Mouse (Mus musculus) forelimb bud, embryonic 11.5 days (tissue): ENCODE results near the gene Sema4a.
A peak's percentile ranks its signal among the peaks of the same experiment; 100 is the strongest.

Source experiments
- DNase-seq: peaks from one replicate; pipeline ENCODE4 v3.0.0-alpha.2; 2012; ENCODE audit warnings: low read depth, low spot score

Sema4a gene

GRCm38 (mm10) chr3:88427342-88427905 lies 33.6 kb downstream of the Sema4a start:
- DNase-seq: no peak

- DNase-seq: no peak
These were observed 35.1 kb downstream of the Sema4a start for GRCm38 (mm10) chr3:88425708-88426420.

DNA sequence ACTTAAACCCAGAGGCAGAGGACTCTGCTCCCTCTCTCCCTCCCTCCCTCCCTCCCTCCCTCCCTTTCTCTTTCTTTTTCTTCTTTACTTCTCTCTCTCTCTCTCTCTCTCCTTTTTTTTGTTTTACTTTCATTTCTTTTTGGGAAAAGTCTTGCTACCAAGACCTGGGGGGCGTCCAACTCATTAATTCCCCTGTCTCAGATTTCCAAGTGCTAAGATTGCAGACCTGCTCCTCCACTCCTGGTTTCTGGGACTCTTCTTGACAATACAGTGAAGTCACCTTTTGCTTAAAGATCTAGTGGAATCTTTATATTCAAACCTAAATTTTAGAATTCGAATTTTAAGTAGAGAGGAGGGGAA lies 35.7 kb downstream of the Sema4a start:
- DNase-seq: no peak

GRCm38 (mm10) chr3:88424605-88425329 lies 36.2 kb downstream of the Sema4a start, which contains the start of gene Slc25a44:
Gene Slc25a44 (minus strand): TSS chr3:88425139.
- DNase-seq: peak; percentile 97

- DNase-seq: no peak
These were observed 38.8 kb downstream of the Sema4a start for GRCm38 (mm10) chr3:88422020-88422720.

DNA sequence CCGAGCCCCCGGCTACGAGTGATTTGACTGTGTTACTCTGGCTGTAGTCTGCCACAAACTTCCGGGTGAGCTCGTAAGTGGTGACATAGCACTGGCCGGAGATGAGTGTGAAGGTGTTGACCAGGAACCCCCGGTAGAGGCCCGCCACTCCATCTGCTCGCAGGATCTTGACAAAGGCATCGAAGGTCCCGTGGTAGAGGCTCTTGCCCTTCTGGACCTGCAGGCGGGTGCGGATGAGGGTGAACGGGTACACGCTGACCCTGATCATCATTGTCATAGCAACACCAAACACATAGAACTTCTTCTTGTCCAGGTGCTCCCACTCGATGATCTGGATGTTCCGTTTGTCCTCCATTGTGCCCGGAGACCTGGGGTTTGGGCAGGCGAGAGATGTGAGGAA lies 40.2 kb downstream of the Sema4a start:
- no peak for DNase-seq

- no peak for DNase-seq
These were observed 43.0 kb downstream of the Sema4a start for GRCm38 (mm10) chr3:88418016-88418415.

DNA sequence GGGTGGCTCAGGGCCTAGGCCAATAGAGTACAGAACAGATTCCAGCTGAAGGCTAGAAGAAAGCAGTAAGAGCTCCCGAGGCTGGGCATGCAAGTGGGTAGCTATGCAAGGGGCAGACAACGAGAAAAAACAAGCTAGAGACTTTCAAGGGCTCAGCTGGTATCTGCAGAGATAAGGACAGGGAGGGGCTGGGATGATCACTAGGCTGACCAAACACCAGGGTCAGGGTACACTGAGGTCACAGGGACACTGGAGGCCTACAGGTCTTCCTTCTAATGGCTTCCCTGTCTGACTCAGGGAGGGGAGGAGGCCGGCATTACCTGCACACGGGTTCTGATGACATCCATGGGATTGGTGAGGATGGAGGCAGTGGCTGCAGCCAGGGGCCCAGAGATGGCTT lies 45.3 kb downstream of the Sema4a start:
- no peak for DNase-seq

DNA sequence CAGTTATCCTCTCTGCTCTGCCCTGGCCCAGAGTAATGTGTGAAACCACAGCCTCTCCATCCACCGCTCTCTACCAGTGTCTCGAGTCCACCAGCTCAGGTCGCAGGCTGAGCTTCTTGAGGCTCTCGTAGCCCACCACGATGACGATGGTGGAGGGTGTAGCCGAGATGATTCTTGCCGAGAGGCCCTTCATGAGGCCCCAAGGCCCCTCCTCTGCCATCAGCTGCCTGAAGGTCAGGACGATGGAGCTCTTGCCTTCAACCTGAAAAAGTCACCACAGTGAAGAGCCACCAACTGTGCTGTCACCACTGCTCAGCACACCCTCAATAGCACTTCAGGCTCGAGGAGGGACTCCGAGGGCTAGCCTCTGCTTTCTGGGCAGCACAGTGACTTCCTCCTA lies 48.3 kb downstream of the Sema4a start:
- DNase-seq: no peak

- DNase-seq: no peak
These were observed 49.3 kb downstream of the Sema4a start for GRCm38 (mm10) chr3:88411681-88412080.

GRCm38 (mm10) chr3:88410645-88411031 lies 50.3 kb downstream of the Sema4a start:
- no peak for DNase-seq

DNA sequence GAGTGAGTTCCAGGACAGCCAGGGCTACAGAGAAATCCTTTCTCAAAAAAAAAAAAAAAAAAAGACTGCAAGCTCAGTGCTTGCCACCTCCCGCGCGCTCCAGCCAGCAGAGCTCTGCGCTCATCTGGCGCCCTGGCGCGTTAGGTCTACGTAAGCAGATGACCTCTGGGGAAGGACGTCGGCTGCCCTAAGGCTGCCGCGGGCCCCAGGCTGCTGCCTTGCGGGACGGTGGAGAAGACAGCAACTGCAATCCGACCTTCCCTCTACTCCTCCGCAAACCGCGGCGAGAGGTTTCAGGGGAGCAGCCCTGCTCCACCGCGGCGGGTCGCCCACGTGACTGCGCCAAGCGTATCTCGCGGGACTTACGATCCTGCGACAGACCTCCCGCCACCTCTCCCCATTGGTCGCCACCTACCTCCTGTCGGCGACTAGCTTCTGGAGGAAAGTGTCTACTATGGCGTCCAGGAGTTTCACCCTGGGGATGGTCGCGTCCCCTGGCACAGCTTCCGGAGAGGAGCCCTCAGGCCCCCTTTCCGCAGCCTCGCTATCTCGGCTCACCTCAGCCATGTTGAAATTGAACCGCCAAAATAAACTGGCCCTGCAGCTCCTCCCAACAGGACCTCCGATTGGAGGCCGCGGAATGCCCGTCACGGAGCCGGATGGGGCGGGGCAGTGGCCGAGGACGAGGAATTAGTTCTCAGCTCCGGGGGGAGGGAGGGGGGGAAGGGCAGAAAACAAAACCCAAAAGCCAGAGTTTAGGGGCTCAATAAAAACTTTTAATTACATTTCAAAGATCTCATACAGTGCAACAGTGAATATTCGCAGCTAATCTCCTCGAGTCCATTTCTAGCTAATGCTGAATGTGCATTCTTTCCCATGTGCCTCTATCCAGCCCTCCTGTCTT lies 51.0 kb downstream of the Sema4a start, which contains the start of gene Pmf1:
Gene Pmf1 (minus strand): TSS at position 591 of the 904 bp plus-strand sequence.
- peak; percentile 92 for DNase-seq

GRCm38 (mm10) chr3:88408953-88409352 lies 52.0 kb downstream of the Sema4a start:
- no peak for DNase-seq

- DNase-seq: no peak
These were observed 53.5 kb downstream of the Sema4a start for GRCm38 (mm10) chr3:88407529-88407928.

- DNase-seq: peak; percentile 89
These were observed 53.9 kb downstream of the Sema4a start for GRCm38 (mm10) chr3:88407090-88407489.

DNA sequence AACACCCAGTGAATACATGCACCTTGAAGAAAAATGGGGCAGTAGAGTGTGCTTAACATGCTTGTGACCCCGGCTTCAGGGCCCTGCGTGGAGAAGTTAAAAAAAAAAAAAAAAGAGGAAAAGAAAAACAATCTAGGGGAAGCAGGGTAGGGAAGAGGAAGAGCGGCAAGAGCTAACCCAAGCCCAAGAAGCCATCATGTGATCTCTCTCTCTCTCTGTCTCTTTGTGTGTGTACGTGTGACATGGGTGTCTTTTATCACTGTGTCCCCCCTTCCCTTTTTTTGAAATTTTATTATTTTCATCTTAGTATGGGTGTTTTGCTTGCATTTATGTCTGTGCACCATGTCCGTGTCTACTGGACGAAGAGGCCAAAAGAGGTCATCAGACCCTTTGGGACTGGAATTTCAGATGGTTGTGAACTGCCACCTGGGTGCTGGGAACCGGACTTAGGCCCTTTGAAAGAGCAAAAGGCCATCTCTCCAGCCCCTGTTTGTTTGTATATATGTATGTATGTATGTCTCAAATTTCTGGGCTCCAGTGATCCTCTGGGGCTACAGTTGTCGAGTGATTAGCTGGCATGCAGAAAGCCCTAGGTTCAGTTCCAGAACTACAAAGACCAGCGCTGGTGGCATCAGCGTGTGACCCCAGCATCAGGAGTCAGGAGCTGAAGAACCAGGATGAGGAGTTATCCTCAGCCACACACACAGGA lies 57.3 kb downstream of the Sema4a start:
- no peak for DNase-seq

DNA sequence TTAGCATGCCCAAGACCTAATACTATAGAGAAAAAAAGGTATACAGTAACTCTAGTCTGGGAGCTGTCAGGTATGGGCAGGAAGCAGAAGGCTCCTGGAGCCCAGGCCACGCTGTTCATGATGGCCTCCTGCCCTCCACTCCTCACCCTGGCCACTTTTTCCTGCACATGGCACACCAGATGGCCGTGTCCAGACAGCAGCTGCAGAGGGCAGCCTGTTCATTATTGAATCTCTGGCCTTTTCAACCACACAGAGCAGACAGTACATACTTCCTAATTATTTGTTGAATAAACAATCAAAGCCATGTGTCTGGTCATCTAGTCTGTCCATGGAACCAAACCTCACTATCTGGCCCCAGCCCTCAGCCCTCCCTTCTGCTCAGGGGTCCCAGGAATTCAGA lies 62.3 kb downstream of the Sema4a start:
- DNase-seq: no peak

GRCm38 (mm10) chr3:88395742-88396141 lies 65.2 kb downstream of the Sema4a start:
- no peak for DNase-seq

DNA sequence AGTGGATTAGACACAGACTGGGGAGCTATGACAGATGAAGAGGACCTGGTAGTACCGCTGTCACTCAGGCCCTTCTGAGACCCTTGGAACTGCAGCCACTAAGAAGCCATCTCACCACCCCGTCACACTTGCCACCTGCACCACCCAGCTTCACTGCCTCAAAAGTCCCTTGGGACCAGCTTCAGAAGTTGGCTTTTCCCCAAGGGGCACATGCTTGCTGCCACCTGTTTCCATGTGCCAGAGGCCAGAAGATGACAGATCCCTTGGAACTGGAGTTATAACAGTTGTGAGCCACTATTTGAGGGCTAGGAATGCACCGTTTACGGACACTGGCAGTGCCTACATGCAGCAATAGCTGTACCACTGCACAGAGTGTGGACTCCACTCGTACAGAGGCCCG lies 65.7 kb downstream of the Sema4a start:
- DNase-seq: no peak

DNA sequence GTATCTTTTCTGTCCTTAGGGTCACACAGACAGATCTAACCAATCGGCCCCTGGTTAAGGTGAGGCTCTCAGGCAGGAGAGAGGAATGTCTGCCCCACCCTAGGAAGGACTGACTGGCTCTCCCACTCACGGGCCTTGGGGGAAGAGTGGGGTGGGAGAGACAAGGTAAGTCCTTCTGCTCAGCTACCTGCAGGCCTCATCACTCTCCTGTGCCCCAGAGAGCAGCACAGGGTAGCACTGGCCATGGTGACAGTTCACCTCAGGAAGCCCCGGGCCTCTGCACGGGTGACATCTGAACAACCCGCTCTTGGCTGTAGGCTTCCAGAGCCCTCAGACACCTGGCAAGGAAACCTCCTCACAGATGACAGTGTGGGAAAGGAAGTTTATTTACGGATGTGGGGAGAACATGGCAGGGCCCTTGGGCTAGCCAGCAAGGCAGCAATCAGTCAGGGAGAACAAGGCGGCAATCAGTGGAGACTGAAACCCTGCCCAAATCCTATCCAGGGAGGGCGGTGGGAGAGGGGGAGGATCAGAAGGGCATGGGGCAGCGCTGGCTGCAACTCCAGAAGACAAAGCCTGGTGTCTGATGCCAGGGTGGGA lies 67.1 kb downstream of the Sema4a start:
- DNase-seq: no peak
